Mouse (Mus musculus): ENCODE measurements around the gene Eprs. TPM values are rescaled to one million over a fixed set of nuclear protein-coding genes. Genes with fewer than 3 reads are reported as not detected.

Eprs gene
- total and polyA plus RNA-seq, 3 experiments, result 208 to 234 (median 223) TPM

- Histone ChIP-seq H3K9ac (ENCODE audit: insufficient read depth, low read depth) (no peak overlapping the region), H3K27ac (ENCODE audit: insufficient read depth, low read depth) (no peak overlapping the region)
Measured at GRCm38 (mm10) chr1:185462889-185463288, 100.0 kb downstream of the Eprs start.

GRCm38 (mm10) chr1:185469551-185470021, 106.7 kb downstream of the Eprs start:
- TF ChIP-seq SIN3A (IDR thresholded peaks at IDR 0.05; ENCODE audit: low read length) (no peak), TBP (conservative IDR thresholded peaks at IDR 0.05; ENCODE audit: low read depth, low read length) (no peak), E2F4 (IDR thresholded peaks at IDR 0.05; ENCODE audit: insufficient replicate concordance, low read depth, low read length) (no peak), HCFC1 (IDR thresholded peaks at IDR 0.05; ENCODE audit: low read depth, low read length) (no peak), IRF4 (IDR thresholded peaks at IDR 0.05; ENCODE audit: low read depth, low read length) (no peak), CHD2 (IDR thresholded peaks at IDR 0.05; ENCODE audit: low read length) (no peak), EP300 (IDR thresholded peaks at IDR 0.05; ENCODE audit: low read length) (no peak), POLR2AphosphoS2 (IDR thresholded peaks at IDR 0.05; ENCODE audit: low read depth, low read length) (no peak), MAX (IDR thresholded peaks at IDR 0.05; ENCODE audit: low read length) (no peak), ZKSCAN1 (IDR thresholded peaks at IDR 0.05; ENCODE audit: borderline replicate concordance, low read depth, low read length) (no peak), SMC3 (IDR thresholded peaks at IDR 0.05; ENCODE audit: low read depth, low read length) (no peak), UBTF (IDR thresholded peaks at IDR 0.05; ENCODE audit: low read depth, low read length) (no peak), MAFK (IDR thresholded peaks at IDR 0.05; ENCODE audit: insufficient replicate concordance, low read length) (no peak), JUN (IDR thresholded peaks at IDR 0.05; ENCODE audit: insufficient read depth, low read depth, low read length) (no peak)
- H3K36me3 ChIP-seq (replicated peaks in 1 of 2; ENCODE audit: control insufficient read depth in 1 of 2, insufficient read depth in 1 of 2, low read length in 1 of 2), result no peaks in the 10 kb centered on the region
- no peak overlapping the region for H3K4me2 ChIP-seq (ENCODE audit: insufficient read depth, low read depth, poor library complexity, severe bottlenecking)
- H3K4me3 ChIP-seq (replicated peaks in 1 of 3; ENCODE audit: low read depth in 2 of 3, low read length in 2 of 3, poor library complexity in 1 of 3), result no peak overlapping the region
- no peak overlapping the region for H3K9ac ChIP-seq (ENCODE audit: insufficient read depth, low read depth)
- no peaks in the 10 kb centered on the region for H3K79me2 ChIP-seq (replicated peaks; ENCODE audit: control insufficient read depth, extremely low read depth, insufficient read depth, poor library complexity, severe bottlenecking)
- dilution Hi-C loops (cut with MboI; ENCODE audit: extremely low pct_ligation_motif_present, extremely low pct_unique_long_range_greater_than_20kb, low sequenced_read_pairs), result no loop called here
- in situ Hi-C loops (cut with MboI; ENCODE audit: low pct_ligation_motif_present, low pct_unique_long_range_greater_than_20kb, low sequenced_read_pairs), result no loop called here
- no peaks in the 10 kb centered on the region for H3K4me1 ChIP-seq (ENCODE audit: control insufficient read depth in 1 of 2, insufficient read depth in 2 of 2)
- no peaks in the 10 kb centered on the region for H3K27me3 ChIP-seq (replicated peaks)
- no peak overlapping the region for H3K27ac ChIP-seq (ENCODE audit: insufficient read depth, low read depth)
- no peak for DNase-seq (ENCODE audit: extremely low read depth)
- no peaks in the 10 kb centered on the region for H3K9me3 ChIP-seq (replicated peaks; ENCODE audit: low read length)

More at GRCm38 (mm10) chr1:185462889-185463288, 100.0 kb downstream of the Eprs start:
- Histone ChIP-seq H3K4me3 (replicated peaks in 1 of 3; ENCODE audit: low read depth in 2 of 3, low read length in 2 of 3, poor library complexity in 1 of 3) (no peak overlapping the region), H3K9me3 (replicated peaks; ENCODE audit: low read length) (no peaks in the 10 kb centered on the region), H3K36me3 (replicated peaks in 1 of 2; ENCODE audit: control insufficient read depth in 1 of 2, insufficient read depth in 1 of 2, low read length in 1 of 2) (no peaks in the 10 kb centered on the region), H3K27me3 (replicated peaks) (no peaks in the 10 kb centered on the region), H3K4me2 (ENCODE audit: insufficient read depth, low read depth, poor library complexity, severe bottlenecking) (no peak overlapping the region), H3K79me2 (replicated peaks; ENCODE audit: control insufficient read depth, extremely low read depth, insufficient read depth, poor library complexity, severe bottlenecking) (no peaks in the 10 kb centered on the region), H3K4me1 (ENCODE audit: control insufficient read depth in 1 of 2, insufficient read depth in 2 of 2) (peaks cover 4% of the 10 kb centered on the region in 2 experiments; a peak in 2 of 4 replicates)
- in situ Hi-C loops (cut with MboI; ENCODE audit: low pct_ligation_motif_present, low pct_unique_long_range_greater_than_20kb, low sequenced_read_pairs) (no loop called here), dilution Hi-C loops (cut with MboI; ENCODE audit: extremely low pct_ligation_motif_present, extremely low pct_unique_long_range_greater_than_20kb, low sequenced_read_pairs) (no loop called here)
- no peak for DNase-seq (ENCODE audit: extremely low read depth)
- TF ChIP-seq BHLHE40 (IDR thresholded peaks at IDR 0.05; ENCODE audit: low read depth, low read length) (no peak), POLR2AphosphoS2 (IDR thresholded peaks at IDR 0.05; ENCODE audit: low read depth, low read length) (no peak), RCOR1 (conservative IDR thresholded peaks at IDR 0.05; ENCODE audit: low read depth, low read length) (no peak), SIN3A (IDR thresholded peaks at IDR 0.05; ENCODE audit: low read length) (no peak), MAFK (IDR thresholded peaks at IDR 0.05; ENCODE audit: insufficient replicate concordance, low read length) (no peak), EP300 (IDR thresholded peaks at IDR 0.05; ENCODE audit: low read length) (no peak), MYC (IDR thresholded peaks at IDR 0.05; ENCODE audit: low read depth, low read length) (no peak), CHD1 (IDR thresholded peaks at IDR 0.05; ENCODE audit: low read depth, low read length) (no peak), ZMIZ1 (IDR thresholded peaks at IDR 0.05; ENCODE audit: low read depth, low read length) (no peak), NELFE (IDR thresholded peaks at IDR 0.05; ENCODE audit: low read depth, low read length) (no peak), RAD21 (IDR thresholded peaks at IDR 0.05; ENCODE audit: low read depth, low read length) (no peak)
